Mouse (Mus musculus): Measurements from ENCODE around the gene Tceanc2.
A peak's percentile ranks its signal among the peaks of the same experiment; 100 is the strongest.

The Tceanc2 gene

DNA sequence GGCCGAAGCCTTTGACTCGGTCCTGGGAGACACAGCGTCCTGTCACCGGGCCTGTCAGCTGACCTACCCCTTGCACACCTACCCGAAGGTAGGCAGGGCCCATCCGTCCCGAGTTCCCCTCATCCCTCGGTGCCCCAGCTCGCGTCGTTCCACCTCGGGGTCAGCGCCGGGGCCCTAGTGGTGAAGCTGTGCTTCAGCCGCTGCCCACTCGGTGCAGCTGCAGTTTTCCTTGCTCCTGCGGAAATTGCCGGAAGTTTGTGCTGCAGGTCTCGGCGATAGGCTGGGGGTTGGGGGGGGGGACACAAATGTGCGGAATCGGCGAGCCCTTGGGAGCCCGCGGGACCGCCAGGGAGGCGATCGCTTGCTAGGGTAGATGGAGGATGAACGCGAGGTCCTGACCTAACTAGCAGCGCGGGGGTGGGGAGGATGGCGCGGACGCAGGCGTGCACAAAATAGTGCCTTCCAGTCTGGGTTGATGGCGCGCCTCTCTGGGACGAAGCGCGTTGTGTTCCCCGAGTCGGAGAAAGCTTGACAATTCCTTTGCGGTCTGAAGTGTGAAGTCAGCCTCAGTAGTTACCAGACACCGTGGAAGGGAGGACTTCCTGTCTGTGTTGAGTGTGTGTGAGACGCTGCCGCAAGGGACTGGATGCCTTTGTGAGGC is at the start of gene Tceanc2:
TSS of gene Tceanc2 (minus strand) at position 287 of the 661 bp plus-strand sequence.
- DNase-seq (ENCODE audit: low spot score in 2 of 2): peak in 1 of 2 experiments; percentile 22

DNA sequence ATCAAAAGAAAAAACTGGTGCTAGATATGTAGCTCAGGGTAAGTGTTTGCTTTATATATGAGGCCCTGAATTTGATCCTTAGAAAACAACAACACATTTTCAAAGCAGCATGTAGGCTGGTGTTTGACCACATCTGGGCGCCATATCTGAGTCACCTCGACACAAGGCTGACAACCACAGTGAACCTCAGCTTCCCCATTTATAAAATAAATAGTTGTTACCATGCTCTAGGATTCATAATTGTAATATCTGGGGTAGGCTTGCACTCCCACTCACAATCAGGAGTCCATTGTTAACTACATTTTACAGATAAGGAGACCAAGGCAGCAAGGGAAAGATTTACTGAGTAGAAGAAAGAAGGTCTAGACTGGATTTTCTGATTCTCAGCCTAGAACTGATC is 47.4 kb upstream of the Tceanc2 start:
- DNase-seq (ENCODE audit: low spot score in 2 of 2): no peak

DNA sequence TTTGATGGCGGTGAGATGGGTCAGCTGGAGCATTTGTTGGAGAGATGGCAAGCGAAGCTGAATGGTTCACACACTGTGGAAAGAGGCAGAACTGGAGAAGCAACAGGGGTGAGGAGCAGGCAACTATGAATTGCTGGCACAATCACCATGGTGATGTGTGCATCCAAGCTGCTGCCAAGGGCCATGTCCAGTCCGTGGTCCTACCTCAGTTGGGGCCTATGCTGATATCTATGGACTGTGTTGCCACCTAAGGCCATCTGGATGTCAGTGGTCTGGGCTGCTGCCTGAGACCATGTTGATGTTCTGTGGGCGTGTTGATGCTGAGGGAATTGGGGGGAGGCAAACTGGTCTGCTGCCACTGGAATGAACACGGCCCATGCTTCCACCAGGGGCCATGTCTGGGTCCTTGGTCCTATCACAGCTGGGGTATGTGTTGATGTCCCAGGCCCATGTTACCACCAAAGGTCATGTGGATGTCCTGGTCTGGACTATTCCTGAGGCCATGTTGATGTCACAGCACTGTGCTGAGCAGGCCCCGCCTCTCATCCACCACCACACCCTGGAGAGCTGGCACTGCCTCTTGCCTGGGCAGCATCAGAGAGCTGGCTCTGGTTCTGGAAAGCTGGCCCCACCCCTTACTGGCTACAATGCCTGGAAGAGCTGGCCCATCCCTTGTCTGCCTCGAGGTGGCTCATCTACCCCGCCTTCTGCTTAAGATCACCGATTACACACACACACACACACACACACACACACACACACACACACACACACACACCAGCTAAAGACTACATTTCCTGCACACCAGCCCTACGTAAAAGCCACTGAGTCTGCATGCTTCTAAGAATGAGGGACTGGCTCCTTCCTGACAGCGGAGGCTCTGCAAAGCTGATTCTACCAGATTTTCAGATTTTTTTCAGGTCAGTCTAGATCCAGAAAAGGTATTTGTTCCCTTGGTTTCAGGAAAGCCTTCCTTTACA is 44.6 kb upstream of the Tceanc2 start:
- no peak for DNase-seq (ENCODE audit: low spot score in 2 of 2)

GRCm38 (mm10) chr4:107221524-107221923 is 42.6 kb upstream of the Tceanc2 start:
- no peak for DNase-seq (ENCODE audit: low spot score in 2 of 2)

- no peak for DNase-seq (ENCODE audit: low spot score in 2 of 2)
These were observed 38.7 kb upstream of the Tceanc2 start for GRCm38 (mm10) chr4:107217574-107217973.

GRCm38 (mm10) chr4:107213279-107214011 is 34.5 kb upstream of the Tceanc2 start:
- no peak for DNase-seq (ENCODE audit: low spot score in 2 of 2)

DNA sequence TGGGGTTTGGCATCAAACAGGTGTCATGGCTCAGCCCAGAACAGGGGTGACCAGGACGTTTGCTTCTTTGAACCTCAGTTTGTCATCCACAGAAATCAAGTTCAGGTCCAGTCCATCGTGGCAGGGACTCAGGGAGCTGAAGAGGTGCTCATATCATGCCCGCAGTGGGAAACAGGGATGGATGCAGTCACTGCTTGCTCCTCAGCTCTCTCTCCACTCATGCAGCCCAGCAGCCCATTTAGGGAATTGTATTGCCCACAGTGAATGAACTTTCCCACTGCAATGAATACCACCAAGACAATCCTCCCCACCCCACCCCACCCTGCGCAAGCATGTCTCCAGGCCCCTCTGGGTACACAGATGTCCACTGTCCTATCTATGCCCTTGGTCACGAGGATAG is 33.0 kb upstream of the Tceanc2 start:
- DNase-seq (ENCODE audit: low spot score in 2 of 2): no peak

DNA sequence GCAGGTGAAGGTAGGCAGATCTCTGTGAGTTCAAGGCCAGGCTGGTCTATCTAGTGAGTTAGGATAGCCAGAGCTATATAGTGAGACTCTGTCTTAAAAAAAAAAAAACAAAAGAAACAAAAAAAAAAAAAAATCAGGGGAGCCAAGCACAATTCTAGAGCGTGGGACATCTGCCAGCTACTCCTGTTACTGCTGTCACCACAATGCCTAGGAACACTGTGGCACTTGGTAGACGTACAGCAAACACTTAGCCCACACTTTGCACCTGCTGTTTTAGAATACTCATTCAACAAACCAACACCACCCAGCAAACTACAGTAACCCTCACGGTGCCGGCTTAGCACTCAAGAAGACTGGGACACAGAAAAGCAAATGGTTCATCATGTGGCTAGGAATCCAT is 32.5 kb upstream of the Tceanc2 start:
- peak in 1 of 2 experiments; percentile 12 for DNase-seq (ENCODE audit: low spot score in 2 of 2)

- no peak for DNase-seq (ENCODE audit: low spot score in 2 of 2)
These were observed 31.7 kb upstream of the Tceanc2 start for GRCm38 (mm10) chr4:107210483-107211097.

DNA sequence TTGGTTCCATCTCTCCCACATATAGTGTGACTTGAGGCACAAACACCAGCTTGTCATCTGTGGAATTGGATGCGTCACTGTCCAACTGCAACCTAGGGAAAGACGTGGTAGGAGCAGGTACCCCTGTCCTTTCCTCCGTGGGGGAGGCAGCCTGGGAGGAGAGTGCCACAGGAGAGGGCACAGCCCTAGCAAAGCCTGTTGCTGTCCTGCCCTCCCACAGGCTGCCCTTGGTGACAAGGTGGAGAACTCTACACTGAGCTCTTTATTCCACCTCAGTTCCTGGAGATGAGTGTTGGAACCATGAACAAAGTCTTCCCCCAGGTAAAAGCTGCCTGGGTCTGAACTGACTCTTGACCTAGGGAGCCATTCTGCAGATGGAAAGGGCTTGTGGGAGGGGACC is 30.0 kb upstream of the Tceanc2 start, which contains the start of gene Ldlrad1:
TSS of gene Ldlrad1 (plus strand) at position 301 of the 400 bp plus-strand sequence.
- no peak for DNase-seq (ENCODE audit: low spot score in 2 of 2)

- no peak for DNase-seq (ENCODE audit: low spot score in 2 of 2)
These were observed 28.1 kb upstream of the Tceanc2 start for GRCm38 (mm10) chr4:107207016-107207415.

- DNase-seq (ENCODE audit: low spot score in 2 of 2): no peak
These were observed 24.1 kb upstream of the Tceanc2 start for GRCm38 (mm10) chr4:107203001-107203400.

DNA sequence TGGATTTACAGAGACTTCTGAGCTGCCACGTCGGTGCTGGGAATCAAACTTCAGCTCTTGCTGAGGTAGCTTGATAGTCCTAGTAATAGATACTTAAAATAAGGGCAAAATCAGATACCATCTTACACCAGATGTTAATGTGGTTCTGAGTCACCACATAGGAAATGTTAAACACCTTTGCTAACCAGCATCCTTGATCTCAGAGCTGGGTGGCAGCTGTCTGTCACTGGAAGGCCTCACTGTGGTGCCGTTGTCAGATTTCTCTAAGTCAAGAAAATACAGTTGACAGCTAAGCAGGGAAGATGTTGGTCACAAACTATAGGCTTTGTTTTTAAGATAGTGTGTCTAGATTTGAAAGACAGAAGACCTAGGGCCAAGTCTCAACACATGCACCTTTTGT is 22.9 kb upstream of the Tceanc2 start:
- no peak for DNase-seq (ENCODE audit: low spot score in 2 of 2)

DNA sequence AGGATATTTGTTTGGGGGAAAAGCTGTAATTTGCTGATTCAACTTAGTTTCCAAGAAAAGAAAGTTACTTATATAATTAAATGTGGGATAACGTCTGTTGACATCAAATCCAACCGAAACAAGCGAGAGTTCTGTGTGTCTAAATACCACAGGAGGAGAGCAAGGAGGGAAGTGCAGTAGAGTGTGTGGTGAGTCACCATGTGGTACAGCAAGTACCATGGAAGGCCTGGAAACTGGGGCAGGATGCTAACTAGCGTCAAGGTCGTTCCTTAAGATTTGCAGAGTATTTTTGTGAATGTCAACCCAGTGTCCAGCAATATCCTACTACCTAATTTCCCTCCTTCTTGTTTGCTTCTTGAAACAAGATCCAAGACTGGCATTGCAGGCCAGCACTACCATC is 19.2 kb upstream of the Tceanc2 start:
- no peak for DNase-seq (ENCODE audit: low spot score in 2 of 2)

- DNase-seq (ENCODE audit: low spot score in 2 of 2): no peak
These were observed 17.5 kb upstream of the Tceanc2 start for GRCm38 (mm10) chr4:107196454-107196853.

GRCm38 (mm10) chr4:107193841-107194240 is 14.9 kb upstream of the Tceanc2 start:
- DNase-seq (ENCODE audit: low spot score in 2 of 2): no peak

DNA sequence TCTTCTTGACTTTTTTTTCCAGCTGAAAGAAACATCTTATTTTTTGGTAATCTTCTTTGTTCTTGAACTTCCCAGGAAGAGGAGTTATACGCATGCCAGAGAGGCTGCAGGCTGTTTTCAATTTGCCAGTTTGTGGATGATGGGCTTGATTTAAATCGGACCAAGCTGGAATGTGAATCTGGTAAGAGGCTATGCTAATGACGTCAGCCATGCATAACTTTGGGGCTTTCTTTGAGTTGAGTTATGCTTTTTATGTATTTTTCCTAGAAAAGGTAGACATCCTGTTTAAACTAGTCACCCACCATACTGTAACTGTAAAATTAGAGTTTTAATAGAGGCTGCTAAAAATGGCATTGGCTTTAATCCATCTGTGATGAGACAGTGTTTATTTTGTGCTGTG is 6.8 kb upstream of the Tceanc2 start:
- no peak for DNase-seq (ENCODE audit: low spot score in 2 of 2)

DNA sequence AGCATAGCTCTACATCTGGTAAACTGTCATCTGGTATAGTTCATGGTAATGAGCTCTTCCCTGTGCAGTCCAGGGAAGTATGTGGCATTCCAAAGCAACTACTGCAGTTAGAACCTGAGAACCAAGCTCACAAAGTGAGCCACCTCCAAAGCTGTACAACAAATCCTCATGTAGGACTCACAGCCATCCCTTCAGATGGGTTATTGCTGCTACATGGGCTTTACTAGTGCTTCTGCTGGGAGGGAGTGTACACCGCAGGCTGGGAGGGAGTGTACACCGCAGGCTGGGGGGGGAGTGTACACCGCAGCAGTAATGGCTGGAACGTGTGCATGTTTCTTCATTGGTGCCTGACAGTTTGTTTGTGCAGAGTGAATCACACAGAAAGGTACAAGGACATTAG is 4.3 kb upstream of the Tceanc2 start:
- DNase-seq (ENCODE audit: low spot score in 2 of 2): no peak

DNA sequence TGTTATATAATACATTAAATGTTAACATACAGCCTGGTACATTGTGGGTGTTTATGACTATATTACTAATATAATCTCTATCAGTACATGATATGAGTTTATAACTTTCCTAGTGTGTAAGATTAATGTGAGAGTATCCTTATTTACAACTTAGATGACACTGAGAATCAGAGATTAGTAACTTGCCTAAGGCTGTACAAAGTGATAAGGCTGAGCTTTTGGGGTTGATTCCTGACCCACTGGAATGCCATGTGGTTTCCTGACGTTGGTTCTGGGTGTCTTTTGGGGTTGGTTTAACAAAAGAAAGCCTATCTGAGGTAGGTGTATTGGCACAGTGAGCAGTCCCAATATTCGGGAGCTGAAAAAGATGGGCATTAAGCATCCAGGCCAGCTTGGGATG is 3.9 kb upstream of the Tceanc2 start:
- no peak for DNase-seq (ENCODE audit: low spot score in 2 of 2)

DNA sequence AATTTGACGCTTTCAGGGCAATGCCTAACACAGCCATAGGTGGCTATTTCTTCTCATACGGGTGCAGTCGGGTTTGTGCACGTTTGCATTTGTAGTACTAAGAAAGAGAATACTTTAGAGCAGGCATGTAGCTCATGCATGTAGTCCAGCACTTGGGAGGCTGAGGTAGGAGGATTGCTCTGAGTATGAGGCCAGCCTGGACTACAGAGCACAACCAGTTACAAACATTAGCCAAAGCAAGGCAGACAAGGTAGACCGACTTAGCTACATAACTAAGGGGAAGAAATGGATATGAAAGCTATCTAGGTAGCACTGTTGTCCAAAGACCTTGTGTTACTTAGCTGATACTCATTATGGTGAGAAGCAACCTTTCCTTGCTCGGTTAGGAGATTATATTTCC is 3.0 kb upstream of the Tceanc2 start:
- no peak for DNase-seq (ENCODE audit: low spot score in 2 of 2)

DNA sequence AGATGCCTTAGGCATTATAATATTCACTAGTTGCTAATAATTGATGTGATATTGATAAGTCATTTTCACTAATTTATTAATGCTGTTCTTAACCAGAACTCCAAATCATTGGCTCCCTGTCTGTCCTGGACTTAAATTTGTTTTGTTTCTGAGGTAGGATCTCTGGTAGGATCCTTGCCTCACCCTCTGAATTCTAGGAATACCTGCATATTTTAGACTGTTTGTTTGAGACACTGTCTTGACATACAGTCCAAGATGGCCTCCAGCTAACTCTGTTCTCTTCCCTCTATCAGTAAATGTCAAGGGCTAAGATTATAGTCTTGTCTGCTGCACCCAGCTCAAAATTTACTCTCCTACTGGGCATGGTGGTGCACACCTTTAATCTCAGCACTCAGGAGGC is 1.8 kb upstream of the Tceanc2 start:
- no peak for DNase-seq (ENCODE audit: low spot score in 2 of 2)

DNA sequence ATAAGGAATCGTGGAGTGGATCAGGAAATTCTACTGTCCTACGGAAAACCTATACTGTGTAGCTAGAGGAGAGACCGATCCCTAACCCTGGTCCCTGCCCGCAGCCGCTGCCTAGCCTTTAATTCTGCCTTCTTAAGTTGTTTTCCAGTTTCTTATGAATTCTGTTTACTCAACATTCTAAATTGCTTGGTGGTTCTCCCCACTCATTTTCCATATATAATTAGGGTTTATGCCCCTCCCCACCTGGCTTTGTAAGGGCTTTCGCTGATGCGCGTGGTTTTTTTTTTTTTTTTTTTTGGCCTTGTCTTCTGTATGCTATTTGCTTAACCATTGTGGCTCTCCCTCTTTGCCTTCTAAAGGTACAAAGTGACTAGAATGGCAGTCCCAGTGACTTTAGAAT is 645 bp upstream of the Tceanc2 start:
- no peak for DNase-seq (ENCODE audit: low spot score in 2 of 2)
